Mouse (Mus musculus): ENCODE measurements around the gene Dlg1.

Dlg1 gene

DNA sequence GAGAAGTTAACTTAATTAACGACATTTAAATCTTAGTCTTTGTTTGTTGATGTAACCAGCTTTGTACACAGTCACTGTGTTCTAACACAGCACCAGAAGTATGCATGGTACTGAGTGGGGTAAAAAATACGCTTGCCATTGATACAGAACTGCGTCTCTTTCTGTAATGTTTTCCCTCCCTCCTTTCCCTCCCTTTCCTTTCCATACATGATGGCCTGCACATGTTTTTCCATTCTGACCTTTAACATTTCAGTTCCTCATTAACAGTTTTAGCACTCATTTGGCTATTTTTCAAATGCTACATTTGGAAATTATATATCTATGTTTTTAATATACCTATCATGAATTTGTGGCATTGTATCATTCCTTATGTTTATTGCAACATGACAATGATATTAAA is 181.0 kb downstream of the Dlg1 start:
- DNase-seq (ENCODE audit: low spot score in 2 of 2) = no peak

DNA sequence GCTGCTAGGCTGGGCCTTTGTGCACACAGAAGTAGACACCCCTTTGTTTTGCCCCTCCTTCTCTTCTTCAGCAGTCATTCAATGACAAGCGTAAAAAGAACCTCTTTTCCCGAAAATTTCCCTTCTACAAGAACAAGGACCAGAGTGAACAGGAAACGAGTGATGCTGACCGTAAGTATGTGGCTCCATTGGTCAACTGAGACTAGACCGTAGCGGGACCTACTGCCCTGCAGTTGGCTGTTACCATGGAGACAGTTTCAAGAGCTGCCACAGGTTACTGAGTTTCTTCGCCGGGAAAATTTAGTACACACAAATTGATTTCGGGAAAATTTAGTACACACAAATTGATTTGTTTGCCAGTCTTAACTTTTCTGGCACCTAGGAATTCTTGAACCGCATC is 183.5 kb downstream of the Dlg1 start:
- DNase-seq (ENCODE audit: low spot score in 2 of 2) = no peak

DNA sequence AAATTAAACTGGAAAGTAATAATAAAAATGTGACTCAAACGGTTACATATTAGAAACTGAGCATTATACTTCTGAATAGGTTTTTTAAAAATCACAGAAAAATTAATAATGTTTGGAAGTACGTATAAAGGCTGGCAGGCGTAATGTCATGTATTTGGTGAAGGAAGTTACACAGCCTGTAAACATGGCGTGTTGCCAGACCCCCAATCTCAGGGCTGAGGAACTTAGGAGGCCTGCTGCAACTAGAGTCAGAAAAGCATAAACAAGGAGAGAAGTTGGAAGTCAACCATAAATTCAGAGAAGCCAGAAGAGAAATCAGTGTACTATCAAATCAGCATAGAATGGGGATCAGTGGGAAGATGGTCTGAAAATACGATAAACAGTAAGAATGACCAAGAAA is 200.7 kb downstream of the Dlg1 start:
- no peak for DNase-seq (ENCODE audit: low spot score in 2 of 2)

DNA sequence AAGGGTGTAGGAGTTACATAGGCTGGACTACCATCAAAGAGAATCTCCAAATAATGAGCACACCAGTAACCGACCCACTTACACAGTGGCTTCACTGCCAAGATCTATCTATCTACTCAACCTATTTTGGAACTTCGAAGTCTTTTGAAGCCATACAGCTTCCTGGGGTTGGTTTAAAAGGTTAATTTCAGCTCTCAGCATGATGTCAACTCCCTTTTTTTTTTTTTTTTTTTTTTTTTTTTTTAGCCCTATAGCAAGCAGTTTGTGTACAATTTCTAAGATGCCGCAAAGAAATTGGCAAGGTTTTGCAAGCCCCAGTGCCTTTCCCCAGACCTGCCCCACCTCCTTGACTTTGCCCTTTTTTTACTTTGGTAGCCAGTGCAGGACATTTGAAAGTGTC is 202.0 kb downstream of the Dlg1 start:
- no peak for DNase-seq (ENCODE audit: low spot score in 2 of 2)

DNA sequence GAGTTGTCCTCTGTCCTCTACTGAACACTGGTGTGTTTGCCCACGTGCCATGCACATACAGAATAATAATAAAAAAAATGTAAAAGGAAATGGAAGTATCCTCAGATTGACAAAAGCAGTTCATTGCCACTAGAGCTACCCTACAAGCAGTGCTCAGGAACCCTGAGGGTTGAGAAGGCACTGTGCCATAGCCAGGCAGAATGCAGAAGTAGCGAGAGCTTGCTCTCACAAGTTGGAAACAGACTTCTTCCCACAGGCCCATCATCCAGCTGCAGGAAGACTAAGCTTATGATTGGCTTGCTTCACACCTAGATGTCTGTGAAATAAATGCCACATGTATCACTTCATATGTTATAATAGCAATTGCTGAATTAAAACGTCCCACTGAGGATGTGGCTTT is 203.7 kb downstream of the Dlg1 start:
- DNase-seq (ENCODE audit: low spot score in 2 of 2) = no peak

DNA sequence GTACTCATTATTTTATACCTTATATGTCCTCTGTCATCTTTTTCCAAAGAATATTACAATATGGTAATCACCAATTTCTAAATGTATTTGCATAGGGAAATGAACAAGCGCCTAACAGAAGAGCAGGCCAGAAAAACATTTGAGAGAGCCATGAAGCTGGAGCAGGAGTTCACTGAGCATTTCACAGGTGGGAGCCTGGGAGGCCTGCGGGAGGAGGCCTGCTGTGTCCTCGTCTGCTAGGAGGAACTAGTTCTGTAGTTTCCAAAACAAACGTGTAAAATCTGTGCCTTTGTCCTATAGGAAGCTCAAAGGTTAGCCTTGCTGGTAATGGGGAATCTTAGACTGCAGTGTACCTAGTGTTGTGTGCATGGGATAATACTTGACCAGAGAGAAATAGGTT is 204.5 kb downstream of the Dlg1 start:
- DNase-seq (ENCODE audit: low spot score in 2 of 2) = no peak

DNA sequence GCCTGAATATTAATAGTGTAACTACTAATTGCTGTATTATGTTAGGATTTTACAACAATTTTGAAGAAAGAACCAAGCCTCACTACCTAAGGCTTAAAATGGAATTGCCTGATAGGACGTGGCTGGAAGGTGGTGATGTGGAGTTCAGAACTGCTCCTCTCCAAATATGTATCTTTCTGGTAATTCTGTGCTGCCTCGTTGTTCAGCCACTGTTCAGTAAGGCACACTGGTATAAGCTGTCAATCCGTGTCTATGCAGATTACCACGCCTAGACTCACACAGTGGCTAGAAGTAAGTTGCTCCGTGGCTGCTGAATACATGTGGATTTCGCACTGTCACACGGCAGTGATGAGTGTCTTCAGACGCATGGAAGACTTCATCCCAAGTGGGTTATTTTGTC is 210.5 kb downstream of the Dlg1 start:
- no peak for DNase-seq (ENCODE audit: low spot score in 2 of 2)

DNA sequence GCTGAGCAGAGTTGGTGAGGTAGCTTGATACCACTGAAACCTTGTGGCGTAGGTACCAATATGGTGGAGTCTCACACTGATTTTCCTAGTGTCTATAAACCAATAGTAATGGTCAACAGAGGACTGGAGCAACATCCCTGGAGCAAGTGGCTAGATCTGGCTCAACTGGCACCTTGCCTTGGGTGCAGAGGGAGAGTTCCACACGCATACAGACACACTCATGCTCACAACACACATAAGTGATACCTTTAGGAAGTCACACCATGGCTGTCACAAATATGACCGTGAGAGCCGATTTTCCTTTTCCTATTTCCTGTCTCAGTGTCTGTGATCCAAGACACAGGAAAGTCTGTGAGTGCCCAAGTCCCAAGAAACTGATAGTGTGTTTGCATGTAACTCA is 212.1 kb downstream of the Dlg1 start:
- no peak for DNase-seq (ENCODE audit: low spot score in 2 of 2)

DNA sequence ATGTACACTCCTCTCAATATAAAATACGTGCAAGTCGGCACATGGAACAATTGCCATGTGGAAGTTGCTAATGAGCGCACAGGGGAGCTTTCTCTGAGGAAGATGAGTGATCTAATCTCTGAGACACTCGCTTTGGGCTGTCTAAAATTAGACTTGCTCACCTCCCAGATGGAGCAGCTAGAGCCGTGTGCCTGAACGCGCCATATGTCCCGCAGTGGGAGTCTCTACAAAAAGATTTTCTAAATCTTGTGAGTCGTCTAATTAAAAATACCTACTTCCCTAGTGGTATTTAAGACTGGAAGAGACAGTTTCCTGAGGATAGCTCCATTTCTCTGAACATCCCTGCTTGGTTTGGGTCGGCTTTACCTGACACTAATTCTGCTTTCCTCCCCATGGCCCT is 213.1 kb downstream of the Dlg1 start:
- no peak for DNase-seq (ENCODE audit: low spot score in 2 of 2)

DNA sequence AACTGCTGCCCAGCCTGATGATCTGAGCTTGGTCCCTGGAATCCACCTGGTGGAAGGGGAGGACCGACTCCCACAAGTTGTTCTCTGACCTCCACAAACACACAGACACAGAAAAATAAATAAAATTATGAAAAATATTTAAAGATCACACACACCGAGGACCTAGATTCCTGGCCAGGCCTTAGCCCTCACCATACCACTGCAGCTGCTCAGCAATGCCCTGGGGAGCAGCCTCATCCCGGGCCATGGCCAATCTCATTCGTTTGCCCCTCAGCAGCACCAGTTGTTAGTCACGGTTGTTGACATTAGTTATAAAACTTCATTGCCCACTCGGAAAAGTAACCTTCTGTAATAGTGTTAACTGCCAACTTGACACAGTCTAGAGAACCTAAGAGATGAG is 214.8 kb downstream of the Dlg1 start:
- DNase-seq (ENCODE audit: low spot score in 2 of 2) = no peak

DNA sequence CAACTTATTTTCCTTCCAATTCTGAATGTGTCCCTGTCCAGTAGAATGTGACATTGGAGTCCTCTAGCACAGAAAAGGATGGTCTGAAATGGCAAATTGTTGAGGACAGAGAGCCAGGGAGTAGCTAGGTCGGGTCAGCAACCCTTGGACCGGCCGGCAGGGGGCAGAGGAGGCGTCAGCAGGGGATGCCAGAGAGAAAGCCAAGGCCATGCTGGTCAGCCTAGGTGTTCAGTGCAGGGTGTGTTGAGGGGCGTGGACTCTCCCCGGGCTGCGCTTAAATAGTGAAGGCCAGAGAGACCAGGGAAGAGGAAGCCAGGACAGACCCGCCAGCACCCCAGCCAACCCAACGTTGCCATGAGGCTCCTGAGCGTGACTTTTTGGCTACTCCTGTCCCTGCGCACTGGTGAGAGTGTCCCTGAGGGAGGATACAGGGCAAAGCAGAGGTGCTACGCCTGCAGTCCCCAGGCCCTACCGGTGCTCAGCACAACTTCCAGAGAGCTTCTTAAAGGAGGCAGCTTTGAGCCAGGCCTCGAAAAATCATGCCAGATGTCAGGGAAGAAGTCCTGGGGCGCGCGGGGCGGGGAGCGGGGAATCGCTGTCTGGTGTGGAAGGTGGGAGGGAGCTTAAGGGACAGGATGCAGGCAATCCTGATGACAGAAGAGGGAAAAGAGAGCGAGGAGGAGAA is 215.5 kb downstream of the Dlg1 start, which contains the start of gene Meltf:
Meltf (plus strand) TSS at position 238 of the 685 bp plus-strand sequence.
- peak; percentile 64 to 77 for DNase-seq (ENCODE audit: low spot score in 2 of 2)

DNA sequence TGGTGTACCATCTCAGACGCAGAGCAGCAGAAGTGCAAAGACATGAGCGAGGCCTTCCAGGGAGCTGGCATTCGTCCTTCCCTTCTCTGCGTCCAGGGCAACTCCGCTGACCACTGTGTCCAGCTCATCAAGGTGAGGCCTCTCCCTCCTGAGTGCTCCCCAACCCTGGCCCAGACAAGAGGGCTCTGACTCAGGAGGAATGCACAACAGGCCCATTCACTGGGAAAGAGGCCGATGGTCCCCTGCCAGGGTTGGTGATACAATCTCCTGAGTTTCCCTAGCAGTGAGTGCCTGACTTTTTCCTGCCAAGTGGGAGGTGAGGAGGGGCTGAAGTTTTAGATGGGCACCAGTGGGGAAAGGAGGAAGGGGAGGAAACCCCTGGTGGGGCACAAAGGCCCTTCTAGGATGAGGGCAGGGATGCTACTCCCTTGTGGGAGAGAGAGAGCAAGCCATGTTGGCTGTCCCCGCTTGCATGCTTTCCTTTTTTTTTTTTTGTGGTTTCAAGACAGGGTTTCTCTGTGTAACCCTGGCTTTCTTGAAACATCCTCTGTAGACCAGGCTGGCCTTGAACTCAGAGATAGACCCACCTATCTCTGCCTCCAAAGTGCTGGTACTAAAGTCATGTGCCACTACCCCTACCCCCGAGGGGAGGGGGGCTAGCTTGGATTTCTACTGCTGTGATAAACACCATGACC is 217.1 kb downstream of the Dlg1 start:
- peak in 1 of 2 experiments; percentile 1 for DNase-seq (ENCODE audit: low spot score in 2 of 2)

DNA sequence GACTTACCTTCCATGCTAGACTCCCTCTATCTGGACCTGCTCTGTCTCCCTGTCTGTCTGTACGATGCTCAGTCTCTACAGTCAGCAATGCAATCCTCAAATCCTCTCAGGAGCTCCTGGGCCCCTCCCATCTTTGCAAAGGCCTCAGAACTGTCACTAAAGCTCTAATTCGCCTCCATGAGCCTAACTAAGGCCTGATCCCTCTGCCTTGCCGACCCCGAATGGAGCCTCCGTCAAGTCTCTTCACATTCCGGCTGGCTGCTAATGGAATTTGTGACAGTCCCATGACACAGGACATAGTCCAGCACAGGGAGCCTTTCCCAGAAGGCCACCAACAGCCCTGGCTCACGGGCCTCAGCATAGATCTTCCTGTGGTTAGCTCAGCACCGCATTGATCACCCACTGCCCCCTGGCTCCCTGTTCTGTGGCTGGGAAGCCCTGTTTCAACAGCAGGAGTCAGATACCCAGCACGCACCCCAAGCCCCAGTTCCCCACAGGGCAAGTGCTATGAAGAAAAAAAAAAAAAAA is 219.2 kb downstream of the Dlg1 start:
- DNase-seq (ENCODE audit: low spot score in 2 of 2) = no peak

DNA sequence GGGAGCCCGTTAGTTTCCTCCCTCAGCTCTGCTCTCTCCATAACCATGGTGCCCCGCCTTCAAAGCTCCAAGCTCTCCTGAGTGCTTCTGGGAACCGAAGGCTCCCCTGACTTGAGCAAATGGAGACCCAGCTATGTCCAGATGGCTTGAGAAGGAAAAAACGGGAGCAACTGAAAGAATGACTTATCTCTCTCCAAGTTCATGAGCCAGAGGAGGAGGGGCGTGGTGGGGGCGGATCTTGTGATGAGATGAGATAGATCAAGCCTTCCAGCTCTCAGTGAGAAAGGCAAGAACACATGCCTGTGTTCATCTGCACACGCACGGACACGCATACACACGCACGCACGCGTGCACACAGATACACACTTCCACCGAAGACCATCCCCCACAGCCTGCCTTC is 220.1 kb downstream of the Dlg1 start:
- DNase-seq (ENCODE audit: low spot score in 2 of 2) = no peak

DNA sequence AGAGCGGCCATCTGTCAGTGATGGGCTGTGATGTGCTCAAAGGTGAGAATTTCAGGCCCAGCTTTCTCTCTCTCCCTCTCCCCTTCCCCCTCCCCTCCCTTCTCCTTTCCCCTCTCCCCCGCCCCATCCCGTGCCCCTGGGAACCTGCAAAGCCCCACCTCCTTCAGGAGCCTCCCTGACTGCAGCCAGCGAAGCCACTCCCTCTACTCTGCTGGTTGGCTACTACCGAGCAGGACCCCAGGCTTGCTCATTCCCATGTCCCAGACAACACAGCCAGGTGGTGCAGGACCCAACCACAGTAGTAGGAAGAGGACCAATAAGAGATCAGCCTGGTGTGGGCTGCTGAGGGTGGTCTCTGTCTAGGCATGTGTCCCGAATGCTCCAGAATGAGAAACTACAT is 220.7 kb downstream of the Dlg1 start:
- no peak for DNase-seq (ENCODE audit: low spot score in 2 of 2)

DNA sequence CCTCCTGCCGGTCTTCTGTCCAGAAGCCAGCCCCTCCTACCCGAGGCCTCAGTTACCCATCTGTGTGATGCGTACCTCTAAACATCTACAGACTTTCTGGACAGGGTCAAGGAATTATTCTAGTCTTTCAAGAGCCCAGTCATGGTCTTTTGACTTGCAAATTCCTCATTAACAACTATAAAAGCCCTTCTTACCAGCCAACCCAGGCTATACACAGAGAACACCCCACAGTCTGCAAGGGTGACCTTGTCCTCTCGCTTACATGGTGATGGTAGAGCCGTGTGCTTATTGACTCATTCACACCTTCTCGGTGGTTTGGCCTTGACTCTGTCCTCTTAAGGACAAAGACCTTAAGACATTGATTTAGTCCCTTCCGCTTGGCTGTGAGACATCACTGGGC is 227.7 kb downstream of the Dlg1 start:
- no peak for DNase-seq (ENCODE audit: low spot score in 2 of 2)

DNA sequence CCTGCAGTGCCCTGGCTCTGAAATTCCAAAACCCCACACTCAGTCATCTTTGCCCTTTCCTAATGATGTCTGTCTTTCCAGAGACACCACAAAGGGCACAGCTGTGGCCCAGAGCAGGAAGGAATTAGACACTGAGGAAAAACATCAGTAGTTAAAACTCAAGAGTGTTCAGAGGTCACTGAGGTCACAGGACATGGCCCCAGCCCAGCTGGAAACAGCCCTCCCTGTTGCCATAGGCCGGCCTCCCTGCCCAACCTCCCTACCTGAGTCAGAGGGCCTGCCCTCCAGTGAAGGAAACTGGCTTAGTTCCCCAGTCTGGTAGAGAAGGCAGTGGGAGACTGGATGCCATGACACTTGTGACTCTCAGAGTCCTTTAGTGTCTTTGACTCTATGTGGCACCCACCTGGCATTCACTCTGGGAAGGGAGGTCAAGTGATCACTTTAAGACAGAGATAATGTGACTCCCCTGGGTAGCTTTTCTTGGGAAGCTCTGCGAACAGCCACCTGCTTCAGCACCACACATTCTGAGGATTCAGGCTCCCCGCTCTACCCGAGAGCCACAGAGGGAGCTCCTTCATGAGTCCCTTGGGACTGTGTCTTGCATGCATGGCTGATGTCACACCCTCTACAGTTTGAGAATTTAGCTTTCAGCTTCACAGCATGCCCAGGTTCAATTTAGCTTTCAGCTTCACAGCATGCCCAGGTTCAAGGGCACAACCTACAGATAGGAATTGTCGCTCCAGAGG is 230.3 kb downstream of the Dlg1 start:
- DNase-seq (ENCODE audit: low spot score in 2 of 2) = no peak

DNA sequence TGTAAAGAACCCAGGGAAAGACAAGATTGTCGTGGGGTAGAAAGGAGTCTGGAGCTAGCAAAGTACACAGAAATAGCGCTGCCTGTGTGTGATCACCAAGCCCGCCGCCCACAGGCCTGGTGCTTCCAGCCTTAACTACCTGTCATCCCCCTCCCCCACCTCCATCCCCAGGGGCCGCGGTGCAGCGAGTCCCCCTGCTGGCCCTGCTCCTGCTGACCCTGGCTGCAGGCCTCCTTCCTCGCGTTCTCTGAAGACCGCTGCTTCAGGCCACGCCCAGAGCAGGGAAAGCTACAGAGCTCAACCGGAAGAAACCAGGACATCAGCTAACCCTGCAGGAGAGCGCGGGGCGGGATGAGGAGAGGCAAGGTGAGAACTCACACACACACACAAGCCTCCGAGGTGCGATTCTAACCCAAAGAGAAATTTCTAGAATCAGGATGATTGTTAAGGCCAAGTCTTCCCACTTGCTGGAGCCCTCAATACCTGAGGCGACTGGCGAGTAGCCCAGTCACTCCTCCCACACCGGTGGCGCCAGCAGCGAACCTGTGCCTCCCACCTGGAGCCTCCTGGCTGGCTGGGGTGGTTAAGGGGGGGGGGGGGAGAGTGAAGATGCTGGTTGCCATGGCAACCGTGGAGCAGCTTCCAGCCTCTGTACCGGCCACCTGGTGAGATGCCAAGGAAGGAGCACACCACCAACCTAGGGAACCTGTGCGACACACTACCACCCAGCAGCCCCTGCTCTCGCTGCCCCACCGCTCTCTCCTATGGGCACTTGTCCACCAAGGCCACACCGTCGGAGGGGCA is 233.9 kb downstream of the Dlg1 start:
- DNase-seq (ENCODE audit: low spot score in 2 of 2) = peak in 1 of 2 experiments; percentile 34

DNA sequence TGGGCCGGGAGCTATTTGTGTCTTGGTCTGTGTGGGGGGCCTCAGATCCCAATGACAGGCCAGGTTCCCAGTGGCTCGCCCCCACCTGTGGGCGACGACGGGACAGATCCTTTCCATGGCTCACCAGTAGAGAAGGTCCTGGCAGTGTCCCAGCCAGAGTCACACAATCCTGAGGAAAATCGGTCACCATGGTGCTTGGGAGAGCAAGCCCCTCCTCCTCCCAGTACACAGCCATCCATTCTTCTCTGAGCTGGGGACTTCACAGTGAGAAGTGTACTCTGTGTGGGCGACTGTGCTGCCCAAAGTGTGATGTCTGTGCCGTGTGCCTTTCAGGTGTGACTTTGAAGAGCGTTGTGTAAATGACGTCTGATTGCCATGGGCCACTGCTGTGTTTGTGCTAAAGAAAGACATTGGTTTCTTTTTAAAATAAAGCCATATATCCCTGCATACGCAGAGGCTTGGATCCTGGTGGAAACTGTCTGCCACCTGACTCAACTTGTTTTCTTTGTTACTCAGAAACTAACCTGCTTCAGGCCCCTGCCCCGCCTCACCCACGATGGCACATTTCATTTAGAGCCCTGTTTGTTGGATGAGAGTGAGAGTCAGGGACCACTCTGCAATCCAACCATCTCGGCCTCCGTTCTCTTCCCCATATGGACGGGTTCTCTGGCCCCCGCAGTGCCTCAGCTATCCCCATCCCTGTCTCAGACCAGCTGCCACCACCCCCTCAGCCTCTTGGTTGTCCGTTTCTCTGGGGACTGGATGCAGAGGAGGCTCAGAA is 235.5 kb downstream of the Dlg1 start:
- peak in 1 of 2 experiments; percentile 54 for DNase-seq (ENCODE audit: low spot score in 2 of 2)

DNA sequence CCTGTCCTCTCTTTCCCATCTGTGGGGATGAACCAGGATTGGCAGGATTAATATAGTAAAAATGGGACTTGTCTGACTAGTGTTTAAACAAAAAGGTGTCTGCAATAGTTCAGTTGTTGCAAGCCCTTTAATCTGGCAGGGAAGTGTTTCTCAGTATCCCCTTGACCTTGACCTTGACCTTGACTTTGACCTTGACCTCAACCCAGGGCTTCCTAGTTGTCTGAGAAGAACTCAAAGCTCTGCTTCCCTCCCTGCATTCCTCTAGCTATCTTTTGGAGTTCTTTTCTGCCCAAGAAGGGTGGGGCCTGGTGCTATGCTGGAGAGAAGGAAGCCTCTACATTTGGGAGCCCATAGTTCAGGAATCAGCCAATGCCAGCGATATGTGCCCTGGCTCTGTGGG is 238.6 kb downstream of the Dlg1 start:
- no peak for DNase-seq (ENCODE audit: low spot score in 2 of 2)

DNA sequence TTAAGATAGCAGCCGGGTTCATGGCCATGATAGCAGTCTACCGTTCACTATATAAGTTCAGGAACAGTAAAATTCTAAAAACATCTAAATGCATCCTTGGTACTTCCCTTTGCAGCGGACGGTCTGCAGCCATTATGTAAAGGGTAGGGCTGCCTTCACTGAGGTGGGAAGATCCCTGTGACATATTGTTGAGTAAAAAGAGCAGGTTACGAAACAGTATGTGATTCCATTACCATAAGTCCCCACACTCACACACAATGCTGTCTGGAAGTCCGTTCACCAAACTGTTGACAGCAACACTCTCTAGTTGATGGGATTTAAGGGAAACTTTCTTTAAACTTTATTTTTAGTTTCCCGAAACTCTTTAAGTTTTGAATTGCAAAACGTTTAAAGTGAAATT is 240.0 kb downstream of the Dlg1 start:
- DNase-seq (ENCODE audit: low spot score in 2 of 2) = no peak

Data from cerebellum, postnatal 4 days (tissue).